Mouse (Mus musculus) midbrain, embryonic 13.5 days (tissue): ENCODE data around the gene Nobox. TPM values are rescaled to one million over a fixed set of nuclear protein-coding genes. Genes with fewer than 3 reads are reported as not detected.

Experiments
- ATAC-seq: fragments of 200-750 bp; cut with Nextera tagmentation; 2 replicates; pipeline ENCODE4 v1.8.0; 2017; ENCODE audit warnings: mild to moderate bottlenecking, moderate TSS enrichment, moderate library complexity
- H3K27ac ChIP-seq: fragments of 300-500 bp; sonication (generic); 2 replicates; pipeline ENCODE4 v1.5.1; 2015; ENCODE audit warnings: inconsistent platforms, mild to moderate bottlenecking, moderate library complexity
- H3K27me3 ChIP-seq: fragments of 300-500 bp; sonication (generic); 2 replicates; pipeline ENCODE4 v1.6.1; 2015; ENCODE audit warnings: mild to moderate bottlenecking, inconsistent platforms
- H3K36me3 ChIP-seq: fragments of 300-500 bp; sonication (generic); 2 replicates; pipeline ENCODE4 v1.6.1; 2015; ENCODE audit warnings: mild to moderate bottlenecking, inconsistent platforms
- H3K4me1 ChIP-seq: fragments of 300-500 bp; sonication (generic); replicated peaks from 2 replicates; pipeline ENCODE4 v1.6.1; 2015; ENCODE audit warnings: inconsistent platforms
- H3K4me2 ChIP-seq: fragments of 300-500 bp; sonication (generic); replicated peaks from 2 replicates; pipeline ENCODE4 v1.6.1; 2015; ENCODE audit warnings: moderate library complexity, mild to moderate bottlenecking, inconsistent platforms
- H3K4me3 ChIP-seq: fragments of 300-500 bp; sonication (generic); replicated peaks from 2 replicates; pipeline ENCODE4 v1.5.1; 2015; ENCODE audit warnings: mild to moderate bottlenecking, inconsistent platforms
- H3K9ac ChIP-seq: fragments of 300-500 bp; sonication (generic); replicated peaks from 2 replicates; pipeline ENCODE4 v1.6.1; 2015; ENCODE audit warnings: mild to moderate bottlenecking, inconsistent platforms
- H3K9me3 ChIP-seq: fragments of 300-500 bp; sonication (generic); 2 replicates; pipeline ENCODE4 v1.6.1; 2016; ENCODE audit warnings: mild to moderate bottlenecking, inconsistent platforms
- WGBS: fragments of 180-500 bp; shearing (Covaris S2); methylation state at CpG from one replicate; pipeline ENCODE4 v1.1.7; 2015; 5-methylcytosine and 5-hydroxymethylcytosine counted together
- polyA plus RNA-seq: library from polyadenylated mRNA; unstranded; fragments of >200 nt; fragmentation: Nextera tagmentation; extraction: Ambion mirVana; gene quantifications from 2 replicates; pipeline ENCODE4 v1.2.1, GENCODE M21; 2015

The Nobox gene
- polyA plus RNA-seq, 1 experiment from 2014 or later, result not detected

DNA sequence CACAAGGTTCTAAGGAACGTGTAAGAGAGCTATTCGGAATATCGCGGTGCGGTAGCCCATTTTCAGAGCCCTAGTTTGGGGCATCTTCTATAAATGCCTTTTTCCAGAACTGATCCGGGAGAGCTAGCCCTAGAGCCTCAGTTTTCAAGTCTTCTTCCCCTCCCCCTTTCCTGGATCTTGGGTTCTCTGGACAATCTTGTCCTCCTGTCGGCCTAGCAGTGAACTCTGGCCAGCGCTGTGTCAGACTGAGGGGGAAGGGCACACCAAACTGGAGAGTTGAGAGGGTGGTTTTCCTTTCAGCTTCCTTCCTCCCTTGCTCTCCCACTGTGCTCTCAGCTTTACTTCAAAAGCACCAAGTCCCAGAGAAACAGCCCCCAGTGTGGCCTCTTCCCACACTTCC, 43.0 kb downstream of the Nobox start:
- Histone ChIP-seq H3K4me1 (peaks cover 14% of the 10 kb centered on the region), H3K9me3 (no peaks in the 10 kb centered on the region), H3K4me3 (peak overlapping the region; percentile 48), H3K4me2 (peak overlapping the region; percentile 88), H3K27me3 (peaks cover 33% of the 10 kb centered on the region), H3K27ac (no peak overlapping the region; the same call in 1 of the 2 replicates), H3K36me3 (no peaks in the 10 kb centered on the region), H3K9ac (no peak overlapping the region; the same call in 1 of the 2 replicates)
- no peak for ATAC-seq
- 11% methylated on average over 8 of the region's 8 CpGs for WGBS

DNA sequence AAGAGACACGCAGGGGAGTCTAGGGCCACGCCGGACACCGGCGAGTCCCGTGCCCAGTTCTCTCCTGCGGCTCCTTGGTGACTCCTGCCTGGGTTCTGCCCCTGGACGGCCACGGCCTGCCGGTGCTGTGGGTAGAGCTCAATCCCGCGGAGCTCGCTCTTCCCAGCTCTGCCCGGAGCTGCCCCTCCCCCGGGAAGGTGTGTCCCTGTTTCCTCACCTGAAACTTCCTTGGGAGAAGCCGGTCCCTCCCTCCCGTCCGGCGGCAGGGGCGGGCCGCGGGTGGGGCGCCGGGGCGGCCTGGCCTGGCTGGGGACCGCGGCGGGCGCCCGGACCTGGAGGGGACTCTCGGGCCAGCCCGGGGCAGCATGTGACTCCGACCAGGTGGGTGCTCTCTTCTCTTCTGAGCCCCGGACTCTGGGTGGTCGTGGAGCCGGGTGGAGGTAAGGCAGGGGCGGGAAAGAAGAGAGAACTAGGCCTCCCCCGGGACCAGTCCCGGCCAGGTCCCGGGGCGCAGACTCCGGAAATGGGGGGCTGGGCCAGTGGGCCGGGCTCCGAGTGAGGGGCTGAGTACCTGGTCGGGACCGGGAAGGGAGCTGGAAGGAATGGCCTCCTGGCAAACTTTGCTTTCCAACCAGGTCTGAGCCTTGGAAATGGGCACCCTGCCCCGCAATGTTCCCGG, 43.9 kb downstream of the Nobox start, which contains the start of gene Arhgef5:
Arhgef5 (plus strand) TSS at position 220 of the 679 bp plus-strand sequence.
- peaks cover 33% of the 10 kb centered on the region for H3K27me3 ChIP-seq
- WGBS, result 1% methylated on average over 43 of the region's 48 CpGs
- ATAC-seq, result peak; percentile 86

GRCm38 (mm10) chr6:43260756-43261155, 48.6 kb downstream of the Nobox start:
- H3K27ac ChIP-seq, result no peak overlapping the region
- WGBS, result 79% methylated on average over 2 of the region's 2 CpGs
- H3K9ac ChIP-seq, result no peak overlapping the region
- H3K4me2 ChIP-seq, result no peak overlapping the region
- peaks cover 14% of the 10 kb centered on the region for H3K27me3 ChIP-seq
- peaks cover 7% of the 10 kb centered on the region for H3K4me1 ChIP-seq
- no peak overlapping the region for H3K4me3 ChIP-seq
- no peaks in the 10 kb centered on the region for H3K9me3 ChIP-seq
- no peaks in the 10 kb centered on the region for H3K36me3 ChIP-seq
- no peak for ATAC-seq

More for the DNA sequence above, 43.9 kb downstream of the Nobox start, which contains the start of gene Arhgef5:
- Histone ChIP-seq H3K9ac (peak within 1 kb of the TSS; percentile 66), H3K4me1 (peaks cover 14% of the 10 kb centered on the region), H3K4me2 (peak within 1 kb of the TSS; percentile 88), H3K4me3 (peak within 1 kb of the TSS; percentile 48), H3K27ac (no peak within 1 kb of the TSS; the same call in 1 of the 2 replicates), H3K9me3 (no peaks in the 10 kb centered on the region), H3K36me3 (no peaks in the 10 kb centered on the region)

DNA sequence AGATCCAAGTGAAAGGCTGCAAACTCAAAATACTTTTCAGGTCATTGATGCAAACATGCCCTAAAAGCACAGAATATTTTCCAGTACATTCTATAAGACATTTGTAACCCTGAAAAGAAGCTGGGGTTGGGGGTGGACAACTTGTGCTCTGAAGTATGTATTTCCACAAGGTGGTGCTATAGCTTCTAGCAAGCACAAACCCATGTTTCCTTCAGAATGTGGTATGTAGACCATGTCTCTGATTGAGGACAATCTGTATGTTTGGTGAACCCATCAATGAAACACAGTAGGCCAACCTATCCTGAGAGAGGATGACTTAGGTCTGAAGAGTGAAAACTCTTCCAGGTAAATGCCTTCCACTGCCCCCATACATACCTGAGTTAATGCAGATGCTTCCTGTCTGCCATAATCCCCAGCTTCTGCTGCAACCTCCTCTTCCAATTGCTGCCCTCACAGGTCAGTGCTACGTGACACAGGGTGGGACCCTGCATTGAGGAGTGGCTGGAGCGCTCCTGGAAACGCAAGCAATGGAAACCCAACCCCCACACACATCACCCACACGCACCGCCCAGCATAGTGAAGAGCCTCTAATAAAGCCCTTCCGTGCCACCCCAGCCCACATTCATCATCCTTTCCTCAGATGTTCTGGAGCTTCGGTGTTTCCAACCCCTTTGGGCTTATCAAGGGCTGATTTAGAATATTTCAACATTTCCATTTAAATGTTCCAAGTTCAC, 55.0 kb downstream of the Nobox start:
- Histone ChIP-seq H3K9me3 (no peaks in the 10 kb centered on the region), H3K27me3 (no peaks in the 10 kb centered on the region), H3K36me3 (no peaks in the 10 kb centered on the region), H3K4me2 (no peak overlapping the region), H3K4me1 (no peaks in the 10 kb centered on the region), H3K27ac (no peak overlapping the region), H3K9ac (no peak overlapping the region), H3K4me3 (no peak overlapping the region)
- no peak for ATAC-seq
- 71% methylated on average over 7 of the region's 7 CpGs for WGBS

Other genes with a start within 250 kb of the Nobox start
- not detected in 2 replicates for gene Olfr441, start 203.2 kb downstream of the Nobox start, polyA plus RNA-seq
- not detected in 2 replicates for gene Olfr237-ps1, start 163.0 kb downstream of the Nobox start, polyA plus RNA-seq
- gene Olfr437, start 146.3 kb downstream of the Nobox start, polyA plus RNA-seq, result not detected in 2 replicates
- not detected in 2 replicates for gene Olfr13, start 137.4 kb downstream of the Nobox start, polyA plus RNA-seq
- not detected in 2 replicates for gene Olfr435, start 112.4 kb downstream of the Nobox start, polyA plus RNA-seq
- gene Olfr434, start 96.5 kb downstream of the Nobox start, polyA plus RNA-seq, result not detected in 2 replicates
- gene Olfr47, start 78.0 kb downstream of the Nobox start, polyA plus RNA-seq, result not detected in 2 replicates
- gene Arhgef5, start 44.0 kb downstream of the Nobox start, polyA plus RNA-seq, result 1.8 and 2.0 TPM in 2 replicates